Mouse (Mus musculus): ENCODE measurements around the gene Cadm1. TPM values are rescaled to one million over a fixed set of nuclear protein-coding genes. Genes with fewer than 3 reads are reported as not detected.

Gene Cadm1
- total RNA-seq, 2 experiments from 2014 or later = 1.9 to 2.1 TPM

DNA sequence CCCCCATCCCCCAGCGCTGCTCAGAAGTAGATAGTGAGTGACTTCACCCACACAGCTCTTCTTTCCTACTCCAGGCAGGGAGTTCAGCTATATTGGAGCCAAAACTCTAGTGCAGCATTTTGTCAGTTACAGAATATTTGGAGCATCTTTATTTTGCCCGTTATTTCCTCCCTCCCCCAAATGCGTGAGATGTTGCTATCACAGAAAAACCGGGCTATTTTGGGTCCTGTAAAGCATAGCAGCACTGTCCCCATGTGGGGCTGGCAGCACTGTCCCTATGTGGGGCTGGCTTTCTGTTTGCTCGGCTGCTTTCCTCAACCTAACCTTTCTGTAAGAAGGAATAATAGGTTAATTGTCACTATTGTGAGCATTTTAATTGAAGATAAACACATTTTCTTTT lies 122.2 kb downstream of the Cadm1 start:
- DNase-seq (ENCODE audit: low spot score) = no peak
- intact Hi-C loops (cut with DNase I) = no loop called here

DNA sequence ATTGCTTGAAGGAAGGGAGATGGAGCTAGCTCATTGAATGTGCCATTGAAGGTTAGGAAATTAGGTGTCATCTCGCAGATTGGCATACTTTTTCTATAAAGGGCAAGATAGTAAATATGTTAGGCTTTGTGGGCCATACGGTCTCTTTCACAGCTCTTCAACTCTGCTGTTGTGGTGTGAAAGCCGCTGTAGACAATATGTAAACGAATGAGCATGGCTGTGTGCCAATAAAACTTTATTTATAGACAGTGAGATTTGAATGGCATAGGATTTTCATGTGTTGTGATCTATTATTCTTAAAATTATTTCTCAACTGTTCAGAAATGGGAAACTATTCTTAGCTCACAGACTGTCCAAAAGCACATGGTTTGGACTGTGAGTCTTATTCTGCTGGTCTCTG lies 123.0 kb downstream of the Cadm1 start:
- intact Hi-C loops (cut with DNase I) = no loop called here

DNA sequence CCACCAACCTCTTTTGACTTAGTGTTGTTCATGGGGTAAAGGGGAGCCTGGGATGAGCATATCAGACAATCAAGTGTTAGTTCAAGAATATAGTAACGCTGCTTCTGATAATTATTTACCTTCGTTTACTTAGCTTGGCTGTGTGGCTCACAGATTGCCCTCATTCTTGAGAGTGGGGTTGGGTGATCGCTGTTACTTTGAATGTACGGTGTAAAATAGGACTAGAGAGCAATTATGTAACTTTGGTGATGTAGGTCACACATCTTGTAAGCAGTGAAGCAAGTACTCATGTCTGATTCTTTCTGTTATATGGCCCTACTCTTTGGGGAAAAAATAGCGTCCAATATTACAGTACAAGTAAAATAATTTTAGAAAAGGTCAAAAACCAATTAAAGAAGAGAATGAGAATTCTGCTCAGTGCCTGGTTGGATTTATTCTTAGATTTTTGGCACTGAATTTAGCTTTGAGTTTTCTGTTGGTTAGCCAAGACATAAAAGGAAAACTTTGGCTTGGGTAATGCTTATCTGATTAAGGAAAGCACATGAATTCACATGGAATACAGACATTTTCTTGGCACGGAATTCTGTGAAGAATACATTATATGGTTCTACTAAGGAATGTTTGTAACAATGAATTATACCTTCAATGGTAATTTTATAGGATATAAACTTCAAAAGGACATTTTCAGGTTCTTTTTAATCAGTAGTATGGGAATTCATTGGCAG lies 129.6 kb downstream of the Cadm1 start:
- no peak for DNase-seq (ENCODE audit: low spot score)
- intact Hi-C loops (cut with DNase I) = no loop called here

More for the DNA sequence above, 123.0 kb downstream of the Cadm1 start:
- no peak for DNase-seq (ENCODE audit: low spot score)

DNA sequence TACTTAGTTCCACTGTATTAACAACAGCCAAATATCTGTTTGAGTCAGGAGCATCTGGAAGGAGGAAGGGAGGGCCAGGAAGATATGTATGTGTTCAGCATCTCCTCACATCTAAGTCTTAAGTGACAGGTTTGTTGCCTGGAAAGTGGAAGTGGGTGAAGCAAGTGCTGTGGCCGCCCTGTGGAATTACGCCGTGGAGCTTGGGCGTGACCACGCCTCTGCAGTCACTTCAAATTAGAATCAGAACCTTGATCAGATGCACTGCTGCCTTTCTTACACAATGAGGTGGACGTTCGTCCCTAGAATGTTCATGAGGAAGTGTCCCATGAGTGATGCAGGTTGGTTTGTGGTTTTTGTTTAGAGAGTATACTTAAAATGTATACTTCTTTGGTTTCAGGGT lies 131.6 kb downstream of the Cadm1 start:
- no peak for DNase-seq (ENCODE audit: low spot score)
- intact Hi-C loops (cut with DNase I) = no loop called here

GRCm38 (mm10) chr9:47669206-47669605 lies 139.2 kb downstream of the Cadm1 start:
- DNase-seq (ENCODE audit: low spot score) = no peak
- intact Hi-C loops (cut with DNase I) = no loop called here

DNA sequence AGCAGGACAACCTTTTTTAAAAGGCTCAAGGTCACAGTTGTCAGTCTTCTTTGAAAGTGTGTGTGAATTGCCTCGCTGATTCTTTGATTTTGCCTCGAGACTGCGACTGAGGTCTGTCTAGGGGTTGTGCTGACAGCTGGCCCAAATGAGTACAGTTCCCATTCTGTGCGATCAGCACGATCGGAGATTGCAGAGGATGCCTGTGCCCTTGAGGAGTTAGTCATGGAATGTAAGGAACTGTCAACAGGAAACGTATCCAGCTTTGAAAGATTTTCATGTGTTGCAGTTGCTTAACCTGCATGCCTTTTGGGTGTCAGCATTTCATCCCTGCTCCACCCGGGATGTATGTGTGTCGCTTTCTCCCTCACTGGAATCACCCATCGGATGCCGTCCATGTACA lies 141.6 kb downstream of the Cadm1 start:
- intact Hi-C loops (cut with DNase I) = no loop called here
- no peak for DNase-seq (ENCODE audit: low spot score)

DNA sequence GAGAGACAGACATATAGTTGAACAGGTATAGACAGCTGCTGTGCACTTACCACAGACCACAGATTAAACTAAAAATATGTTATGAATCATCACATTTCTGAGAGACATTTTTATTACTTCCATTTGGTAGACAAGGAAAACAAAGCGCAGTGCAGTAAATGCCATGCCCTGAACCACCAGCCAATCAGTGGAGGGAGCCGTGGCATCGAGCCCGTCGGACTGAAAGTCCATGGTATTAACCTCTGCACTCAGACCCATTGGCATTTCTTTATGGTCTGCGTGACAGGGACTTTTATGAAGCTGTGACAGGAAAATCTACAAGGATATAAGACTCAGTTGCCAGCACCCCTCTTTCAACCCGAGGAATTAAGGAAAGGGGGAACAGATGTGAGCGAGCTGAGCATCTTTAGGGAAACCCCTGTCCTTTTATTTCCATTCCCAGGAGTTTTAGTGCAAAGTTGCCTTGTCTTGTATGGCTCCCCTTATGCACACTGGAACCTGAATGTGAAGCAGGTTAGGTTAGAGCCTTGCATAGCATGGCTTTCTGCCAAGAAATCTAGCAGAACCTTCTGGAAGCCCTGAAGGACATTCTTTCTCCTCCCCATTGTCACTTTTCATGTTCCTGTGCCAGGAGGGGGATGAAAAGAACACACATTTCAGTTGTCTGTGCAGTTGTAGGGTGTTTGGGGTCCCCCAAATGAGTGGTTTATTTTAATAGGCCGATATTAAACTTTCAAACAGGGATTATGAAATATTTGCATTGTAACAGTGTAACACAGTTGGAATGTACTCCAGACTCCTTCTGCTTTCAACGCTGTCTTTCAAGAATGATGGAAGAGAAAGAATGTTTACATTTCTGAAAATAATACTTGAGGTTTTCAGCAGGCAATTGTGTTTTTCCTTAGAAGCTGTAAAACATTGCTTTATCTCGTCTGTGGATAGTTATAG lies 145.1 kb downstream of the Cadm1 start:
- no peak for DNase-seq (ENCODE audit: low spot score)
- intact Hi-C loops (cut with DNase I) = no loop called here

- intact Hi-C loops (cut with DNase I) = no loop called here
- no peak for DNase-seq (ENCODE audit: low spot score)
Observed at GRCm38 (mm10) chr9:47686881-47687280, 156.9 kb downstream of the Cadm1 start.

- intact Hi-C loops (cut with DNase I) = no loop called here
- DNase-seq (ENCODE audit: low spot score) = no peak
Observed at GRCm38 (mm10) chr9:47687604-47688003, 157.6 kb downstream of the Cadm1 start.

GRCm38 (mm10) chr9:47688297-47688696 lies 158.3 kb downstream of the Cadm1 start:
- DNase-seq (ENCODE audit: low spot score) = peak; percentile 6
- intact Hi-C loops (cut with DNase I) = no loop called here

- no peak for DNase-seq (ENCODE audit: low spot score)
- intact Hi-C loops (cut with DNase I) = loop anchor here (10.0 kb wide), 1 partner anchor 378 kb away; no protein-coding TSS in a partner anchor
Observed at GRCm38 (mm10) chr9:47692911-47693310, 162.9 kb downstream of the Cadm1 start.

DNA sequence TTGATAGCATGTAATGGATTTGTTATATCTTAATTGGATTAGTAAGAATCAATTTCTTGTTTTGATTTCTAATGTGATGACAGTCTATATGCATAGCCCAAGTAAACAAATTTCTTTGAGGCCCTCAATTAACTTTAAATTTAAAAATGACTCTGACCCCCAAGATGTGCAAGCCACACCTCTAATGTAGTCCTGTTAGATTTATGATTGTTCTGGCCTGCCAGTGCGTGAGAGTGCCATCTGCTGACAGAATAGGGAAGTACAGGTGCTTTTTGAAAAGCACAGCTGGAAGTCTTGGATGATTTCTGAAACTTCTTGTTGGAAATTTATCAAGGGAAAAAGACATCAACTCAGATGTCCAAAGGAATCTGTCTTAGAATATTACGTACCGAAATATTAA lies 169.1 kb downstream of the Cadm1 start:
- intact Hi-C loops (cut with DNase I) = loop anchor here (2.0 to 10.0 kb wide), 5 partner anchors 166 to 1344 kb away; no protein-coding TSS in a partner anchor
- DNase-seq (ENCODE audit: low spot score) = no peak

- intact Hi-C loops (cut with DNase I) = no loop called here
Observed at GRCm38 (mm10) chr9:47700021-47700420, 170.0 kb downstream of the Cadm1 start.

DNA sequence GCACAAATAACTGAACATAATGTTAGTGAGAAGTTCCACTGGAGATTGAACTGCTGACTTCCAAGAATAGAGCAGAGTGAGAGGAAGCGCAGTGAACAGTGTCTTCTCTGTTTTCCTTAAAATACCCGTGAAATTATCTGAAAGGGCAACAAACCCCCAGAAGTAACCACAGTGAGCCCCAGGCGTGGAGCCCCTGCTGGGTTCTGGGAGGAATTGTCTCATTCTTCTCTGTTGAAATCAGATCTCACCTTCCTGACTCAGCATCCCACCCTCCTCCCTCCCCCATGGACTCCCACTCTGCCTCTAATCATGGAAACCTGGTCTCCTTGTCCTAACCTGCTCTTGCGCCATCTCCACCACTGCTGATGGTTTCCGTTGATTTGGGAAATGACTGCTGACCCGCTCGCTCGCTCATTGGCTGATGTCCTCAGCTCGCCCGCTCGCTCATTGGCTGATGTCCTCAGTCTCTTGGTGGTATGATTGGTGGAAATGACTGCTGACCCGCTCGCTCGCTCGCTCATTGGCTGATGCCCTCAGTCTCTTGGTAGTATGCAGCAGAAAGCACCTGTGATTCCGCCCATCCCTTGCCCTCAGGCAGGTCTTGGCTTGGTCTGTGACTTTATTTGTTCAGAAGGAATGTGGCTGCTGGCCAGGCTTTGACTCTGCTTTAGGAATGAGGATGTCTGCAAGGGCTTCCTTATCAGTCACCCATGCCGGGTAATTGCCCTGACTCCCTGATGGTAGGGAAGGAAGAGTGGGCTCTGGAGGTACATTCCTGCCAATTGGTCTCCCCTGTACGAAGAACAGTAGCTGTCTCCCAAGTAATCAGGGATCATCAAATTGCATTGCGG lies 173.3 kb downstream of the Cadm1 start:
- DNase-seq (ENCODE audit: low spot score) = no peak
- intact Hi-C loops (cut with DNase I) = no loop called here

More at GRCm38 (mm10) chr9:47700021-47700420, 170.0 kb downstream of the Cadm1 start:
- DNase-seq (ENCODE audit: low spot score) = no peak

- intact Hi-C loops (cut with DNase I) = no loop called here
- no peak for DNase-seq (ENCODE audit: low spot score)
Observed at GRCm38 (mm10) chr9:47706341-47706740, 176.4 kb downstream of the Cadm1 start.

- intact Hi-C loops (cut with DNase I) = no loop called here
- no peak for DNase-seq (ENCODE audit: low spot score)
Observed at GRCm38 (mm10) chr9:47707326-47707725, 177.4 kb downstream of the Cadm1 start.

DNA sequence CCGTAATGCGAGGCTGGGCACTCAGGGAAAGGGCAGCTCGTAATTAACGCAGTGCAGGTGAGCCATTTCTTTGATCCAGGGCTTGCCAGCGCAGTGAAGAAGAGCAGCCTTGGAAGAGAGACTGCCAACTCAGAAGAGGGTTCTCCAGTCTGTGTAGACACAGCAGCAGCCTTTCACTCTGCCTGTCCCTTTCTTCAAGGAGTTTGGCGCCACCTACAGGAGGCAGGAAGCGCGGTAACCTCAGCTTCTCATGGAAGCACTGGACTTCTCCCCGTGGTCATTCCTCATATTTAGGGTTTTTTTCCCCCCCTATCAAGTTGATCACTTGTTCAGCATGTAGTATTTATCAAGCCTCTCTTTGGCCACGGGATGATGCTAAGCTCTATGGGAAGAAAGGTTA lies 178.3 kb downstream of the Cadm1 start:
- peak; percentile 13 for DNase-seq (ENCODE audit: low spot score)
- intact Hi-C loops (cut with DNase I) = loop anchor here (2.0 kb wide), 2 partner anchors 893 to 973 kb away; no protein-coding TSS in a partner anchor

DNA sequence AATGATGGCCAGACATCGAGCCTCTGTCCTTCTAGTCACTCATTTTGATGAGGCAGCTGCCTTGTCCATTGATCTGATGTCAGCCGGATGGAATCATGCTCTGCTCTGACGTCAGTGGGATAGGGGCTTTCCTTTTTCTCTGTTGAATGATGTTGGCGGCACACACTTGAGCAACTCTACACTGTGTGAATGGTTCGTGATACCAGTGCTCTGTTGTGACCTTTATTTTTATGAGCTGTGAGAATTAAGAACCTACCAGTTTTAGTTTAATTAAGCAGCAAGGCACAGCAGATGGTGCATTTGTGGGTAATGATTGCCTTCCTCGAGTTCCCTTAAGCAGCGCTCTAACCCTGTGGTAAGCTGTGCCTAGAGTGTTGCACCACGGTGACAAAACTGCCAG lies 181.0 kb downstream of the Cadm1 start:
- intact Hi-C loops (cut with DNase I) = no loop called here
- no peak for DNase-seq (ENCODE audit: low spot score)

GRCm38 (mm10) chr9:47714541-47714940 lies 184.6 kb downstream of the Cadm1 start:
- intact Hi-C loops (cut with DNase I) = no loop called here
- DNase-seq (ENCODE audit: low spot score) = no peak

DNA sequence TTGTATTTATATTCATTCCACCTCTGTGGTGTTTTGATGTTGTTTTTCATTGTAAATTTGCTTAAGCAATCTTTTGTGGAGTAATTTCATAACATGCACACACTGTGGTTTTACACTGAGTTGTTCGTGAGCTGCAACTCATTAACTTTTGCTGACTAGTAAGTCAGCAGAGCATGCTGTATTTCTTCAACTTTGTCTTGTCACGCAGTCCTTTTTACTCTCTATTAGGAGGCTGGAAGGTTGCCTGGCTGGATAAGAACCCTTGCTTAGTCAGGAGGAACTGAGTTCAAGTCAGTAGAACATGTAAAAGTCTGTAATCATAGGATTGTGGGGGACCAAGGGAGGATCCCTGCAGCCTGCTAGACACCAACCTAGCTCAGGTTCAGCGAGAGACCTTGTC lies 185.4 kb downstream of the Cadm1 start:
- DNase-seq (ENCODE audit: low spot score) = no peak
- intact Hi-C loops (cut with DNase I) = no loop called here

Measured in heart, postnatal 25 days (tissue).